Mouse (Mus musculus): ENCODE data around the gene Myrip.

Myrip gene

DNA sequence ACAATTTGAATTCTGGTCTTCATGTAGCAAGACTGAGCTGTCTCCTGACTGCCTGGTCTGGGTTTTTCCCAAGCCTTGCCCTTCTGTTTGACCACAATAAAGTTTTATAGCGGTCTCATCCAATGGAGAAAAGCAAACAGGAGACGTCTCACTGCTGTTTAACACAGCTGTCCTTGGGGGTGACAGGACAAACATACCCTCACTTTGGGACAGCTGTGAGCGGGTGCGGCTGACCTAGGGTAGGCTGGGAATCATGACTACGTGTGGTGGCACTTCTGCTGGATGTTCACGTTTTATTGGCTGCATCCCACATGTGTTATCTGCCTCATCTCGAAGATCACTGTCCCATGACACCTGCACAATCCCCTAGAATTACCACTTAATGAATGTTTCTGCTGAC, 49.7 kb downstream of the Myrip start:
- no peak for DNase-seq (ENCODE audit: low read depth, low spot score)
- no peaks in the 10 kb centered on the region for H3K27me3 ChIP-seq (ENCODE audit: control insufficient read depth, insufficient read depth, low read length, poor library complexity, severe bottlenecking)
- no peaks in the 10 kb centered on the region for H3K36me3 ChIP-seq (ENCODE audit: control insufficient read depth, insufficient read depth, low read length, poor library complexity, severe bottlenecking)

DNA sequence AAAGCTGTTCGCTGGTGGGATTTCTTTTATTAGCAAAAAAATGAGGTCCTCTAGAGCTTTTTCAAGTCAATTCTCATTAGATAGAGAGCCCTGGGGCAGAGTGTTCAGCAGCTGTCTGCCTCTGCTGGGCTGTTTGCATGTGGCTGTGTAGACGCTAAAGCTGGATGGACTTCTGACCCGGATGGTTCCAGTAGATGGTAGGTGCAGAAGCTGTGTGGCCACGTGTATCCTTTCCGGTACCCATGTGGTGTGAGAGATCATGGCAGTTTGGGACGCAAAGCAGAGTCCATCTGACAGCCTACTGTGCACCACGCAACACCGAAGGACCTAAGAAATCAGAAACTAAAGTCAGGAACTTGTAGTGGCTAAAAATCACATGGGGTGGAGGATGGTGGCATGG, 50.2 kb downstream of the Myrip start:
- Histone ChIP-seq H3K27me3 (ENCODE audit: control insufficient read depth, insufficient read depth, low read length, poor library complexity, severe bottlenecking) (no peaks in the 10 kb centered on the region), H3K36me3 (ENCODE audit: control insufficient read depth, insufficient read depth, low read length, poor library complexity, severe bottlenecking) (no peaks in the 10 kb centered on the region)
- no peak for DNase-seq (ENCODE audit: low read depth, low spot score)

- H3K27me3 ChIP-seq (ENCODE audit: control insufficient read depth, insufficient read depth, low read length, poor library complexity, severe bottlenecking), result no peaks in the 10 kb centered on the region
- H3K36me3 ChIP-seq (ENCODE audit: control insufficient read depth, insufficient read depth, low read length, poor library complexity, severe bottlenecking), result no peaks in the 10 kb centered on the region
- no peak for DNase-seq (ENCODE audit: low read depth, low spot score)
Observed at GRCm38 (mm10) chr9:120353036-120353435, 51.7 kb downstream of the Myrip start.

GRCm38 (mm10) chr9:120353967-120354366, 52.7 kb downstream of the Myrip start:
- Histone ChIP-seq H3K27me3 (ENCODE audit: control insufficient read depth, insufficient read depth, low read length, poor library complexity, severe bottlenecking) (no peaks in the 10 kb centered on the region), H3K36me3 (ENCODE audit: control insufficient read depth, insufficient read depth, low read length, poor library complexity, severe bottlenecking) (no peaks in the 10 kb centered on the region)
- DNase-seq (ENCODE audit: low read depth, low spot score), result peak; percentile 3

GRCm38 (mm10) chr9:120354550-120355345, 53.4 kb downstream of the Myrip start:
- no peak for DNase-seq (ENCODE audit: low read depth, low spot score)
- H3K36me3 ChIP-seq (ENCODE audit: control insufficient read depth, insufficient read depth, low read length, poor library complexity, severe bottlenecking), result no peaks in the 10 kb centered on the region
- no peaks in the 10 kb centered on the region for H3K27me3 ChIP-seq (ENCODE audit: control insufficient read depth, insufficient read depth, low read length, poor library complexity, severe bottlenecking)

- no peak for DNase-seq (ENCODE audit: low read depth, low spot score)
- H3K36me3 ChIP-seq (ENCODE audit: control insufficient read depth, insufficient read depth, low read length, poor library complexity, severe bottlenecking), result no peaks in the 10 kb centered on the region
- H3K27me3 ChIP-seq (ENCODE audit: control insufficient read depth, insufficient read depth, low read length, poor library complexity, severe bottlenecking), result no peaks in the 10 kb centered on the region
Observed at GRCm38 (mm10) chr9:120356490-120356889, 55.2 kb downstream of the Myrip start.

GRCm38 (mm10) chr9:120358060-120358459, 56.7 kb downstream of the Myrip start:
- no peaks in the 10 kb centered on the region for H3K27me3 ChIP-seq (ENCODE audit: control insufficient read depth, insufficient read depth, low read length, poor library complexity, severe bottlenecking)
- DNase-seq (ENCODE audit: low read depth, low spot score), result no peak
- H3K36me3 ChIP-seq (ENCODE audit: control insufficient read depth, insufficient read depth, low read length, poor library complexity, severe bottlenecking), result no peaks in the 10 kb centered on the region

DNA sequence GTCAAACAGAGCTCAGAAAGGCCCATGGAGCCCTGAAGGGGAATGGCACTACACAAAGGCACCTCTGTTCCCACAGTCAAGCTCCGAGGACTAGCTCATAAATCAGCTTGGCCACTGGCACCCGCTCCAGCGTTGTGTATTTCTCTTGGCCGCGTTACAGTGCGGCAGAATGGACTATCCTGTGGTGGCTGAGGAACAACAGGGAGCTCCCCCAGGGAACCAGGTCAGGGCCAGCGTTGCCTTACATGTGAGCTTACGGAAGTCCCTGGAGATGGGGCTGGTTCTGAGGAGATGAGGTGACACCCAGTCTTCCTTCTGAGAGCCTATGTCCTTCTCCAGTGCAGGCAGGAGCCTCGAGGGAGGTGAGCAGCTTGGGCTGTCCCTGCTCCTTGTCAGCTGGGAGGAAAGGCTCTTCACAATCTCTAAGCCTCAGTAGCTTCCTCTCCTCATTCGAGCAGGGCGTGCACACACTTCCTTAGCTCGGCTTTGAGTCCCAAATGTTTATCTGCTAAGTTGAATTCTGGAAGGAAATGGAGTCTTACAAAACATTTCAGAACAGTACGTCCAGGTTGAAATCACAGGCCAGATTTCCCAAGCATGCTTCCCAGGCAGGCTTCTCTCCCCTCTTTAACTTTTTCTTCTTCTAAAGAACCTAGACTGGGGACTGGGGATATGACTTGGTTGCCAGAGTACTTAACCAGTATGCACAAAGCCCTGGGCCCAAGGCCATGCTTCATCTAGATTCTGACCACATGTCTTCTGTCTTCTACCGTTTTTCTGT, 59.3 kb downstream of the Myrip start:
- DNase-seq (ENCODE audit: low read depth, low spot score), result no peak
- Histone ChIP-seq H3K27me3 (ENCODE audit: control insufficient read depth, insufficient read depth, low read length, poor library complexity, severe bottlenecking) (no peaks in the 10 kb centered on the region), H3K36me3 (ENCODE audit: control insufficient read depth, insufficient read depth, low read length, poor library complexity, severe bottlenecking) (no peaks in the 10 kb centered on the region)

DNA sequence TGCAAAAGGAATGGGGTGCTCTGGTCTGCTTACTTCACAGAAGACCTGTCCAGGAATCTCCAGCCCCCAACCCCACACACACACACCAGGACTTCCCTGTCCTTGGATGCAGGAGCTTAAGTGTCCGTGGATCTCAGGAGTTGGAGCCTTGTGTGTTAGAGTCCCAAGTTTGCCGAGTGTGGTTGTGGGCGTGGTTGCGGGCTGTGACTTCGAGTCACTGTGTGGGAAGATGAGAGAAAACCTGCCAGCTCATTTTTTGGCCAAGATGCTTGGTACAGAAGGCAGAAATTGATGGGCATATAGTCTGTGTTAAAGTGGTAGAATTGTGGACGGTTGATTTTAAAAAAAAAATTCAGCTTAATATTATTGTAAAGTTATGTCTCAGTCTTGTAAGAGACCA, 60.3 kb downstream of the Myrip start:
- no peaks in the 10 kb centered on the region for H3K27me3 ChIP-seq (ENCODE audit: control insufficient read depth, insufficient read depth, low read length, poor library complexity, severe bottlenecking)
- H3K36me3 ChIP-seq (ENCODE audit: control insufficient read depth, insufficient read depth, low read length, poor library complexity, severe bottlenecking), result no peaks in the 10 kb centered on the region
- DNase-seq (ENCODE audit: low read depth, low spot score), result no peak

DNA sequence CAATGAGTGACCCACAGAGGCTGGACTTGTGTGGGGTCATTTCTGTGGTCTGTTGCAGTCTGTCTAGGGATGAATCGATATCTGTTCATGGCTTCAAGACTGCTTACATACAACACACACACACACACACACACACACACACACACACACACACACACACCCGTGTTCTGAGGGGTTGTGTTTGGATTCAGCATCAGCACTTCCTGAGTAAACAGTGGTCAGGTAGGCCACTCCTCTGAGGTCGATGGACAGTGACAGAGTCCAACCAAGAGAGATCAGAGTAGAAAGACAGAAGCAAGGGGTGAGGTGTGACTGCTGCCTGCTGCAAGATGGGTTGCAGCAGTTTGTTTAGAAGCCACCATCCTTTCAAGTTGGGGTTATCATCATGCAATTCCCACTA, 61.4 kb downstream of the Myrip start:
- Histone ChIP-seq H3K27me3 (ENCODE audit: control insufficient read depth, insufficient read depth, low read length, poor library complexity, severe bottlenecking) (no peaks in the 10 kb centered on the region), H3K36me3 (ENCODE audit: control insufficient read depth, insufficient read depth, low read length, poor library complexity, severe bottlenecking) (no peaks in the 10 kb centered on the region)
- DNase-seq (ENCODE audit: low read depth, low spot score), result no peak

GRCm38 (mm10) chr9:120364653-120365283, 63.5 kb downstream of the Myrip start:
- no peak for DNase-seq (ENCODE audit: low read depth, low spot score)
- no peaks in the 10 kb centered on the region for H3K27me3 ChIP-seq (ENCODE audit: control insufficient read depth, insufficient read depth, low read length, poor library complexity, severe bottlenecking)
- H3K36me3 ChIP-seq (ENCODE audit: control insufficient read depth, insufficient read depth, low read length, poor library complexity, severe bottlenecking), result no peaks in the 10 kb centered on the region

GRCm38 (mm10) chr9:120367526-120367925, 66.2 kb downstream of the Myrip start:
- Histone ChIP-seq H3K27me3 (ENCODE audit: control insufficient read depth, insufficient read depth, low read length, poor library complexity, severe bottlenecking) (no peaks in the 10 kb centered on the region), H3K36me3 (ENCODE audit: control insufficient read depth, insufficient read depth, low read length, poor library complexity, severe bottlenecking) (no peaks in the 10 kb centered on the region)
- DNase-seq (ENCODE audit: low read depth, low spot score), result no peak

DNA sequence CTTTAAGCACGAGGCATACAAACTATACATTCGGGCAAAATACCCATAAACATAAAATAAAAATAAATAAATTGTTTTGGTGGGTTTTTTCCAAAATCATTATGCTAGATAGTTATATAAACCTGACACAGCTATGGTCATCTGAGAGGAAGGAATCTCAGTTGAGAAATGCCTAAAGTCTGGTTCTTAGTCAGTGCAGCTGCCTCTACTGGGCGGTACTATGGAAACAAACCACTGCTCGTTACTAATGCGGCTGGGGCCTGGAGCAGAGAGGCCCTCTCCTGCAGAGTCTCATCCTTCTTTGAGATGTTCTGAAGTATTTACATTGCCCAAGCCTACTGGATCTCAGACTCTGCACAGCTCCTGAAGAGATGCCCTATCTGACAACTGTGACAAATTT, 70.3 kb downstream of the Myrip start:
- Histone ChIP-seq H3K27me3 (ENCODE audit: control insufficient read depth, insufficient read depth, low read length, poor library complexity, severe bottlenecking) (no peaks in the 10 kb centered on the region), H3K36me3 (ENCODE audit: control insufficient read depth, insufficient read depth, low read length, poor library complexity, severe bottlenecking) (no peaks in the 10 kb centered on the region)
- DNase-seq (ENCODE audit: low read depth, low spot score), result no peak

DNA sequence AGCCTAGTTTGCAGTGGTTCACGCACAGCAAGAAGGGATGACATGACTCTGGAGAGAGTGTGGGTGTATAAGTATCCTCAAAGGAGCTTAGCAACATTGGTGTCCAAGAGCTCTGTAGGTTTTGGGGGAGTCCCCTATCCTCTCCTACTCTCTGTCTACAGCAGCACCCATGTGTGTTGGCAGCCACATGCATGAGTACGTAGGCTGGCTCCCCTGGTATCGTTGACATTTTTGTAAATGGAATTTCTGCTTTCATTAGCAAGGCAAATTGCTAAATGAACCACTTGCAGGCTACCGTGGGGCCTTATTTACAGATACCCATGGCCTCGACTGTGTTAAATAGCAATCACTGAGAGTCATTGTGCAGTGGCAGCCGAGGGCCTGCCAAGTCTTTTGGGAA, 71.0 kb downstream of the Myrip start:
- Histone ChIP-seq H3K27me3 (ENCODE audit: control insufficient read depth, insufficient read depth, low read length, poor library complexity, severe bottlenecking) (no peaks in the 10 kb centered on the region), H3K36me3 (ENCODE audit: control insufficient read depth, insufficient read depth, low read length, poor library complexity, severe bottlenecking) (no peaks in the 10 kb centered on the region)
- no peak for DNase-seq (ENCODE audit: low read depth, low spot score)

DNA sequence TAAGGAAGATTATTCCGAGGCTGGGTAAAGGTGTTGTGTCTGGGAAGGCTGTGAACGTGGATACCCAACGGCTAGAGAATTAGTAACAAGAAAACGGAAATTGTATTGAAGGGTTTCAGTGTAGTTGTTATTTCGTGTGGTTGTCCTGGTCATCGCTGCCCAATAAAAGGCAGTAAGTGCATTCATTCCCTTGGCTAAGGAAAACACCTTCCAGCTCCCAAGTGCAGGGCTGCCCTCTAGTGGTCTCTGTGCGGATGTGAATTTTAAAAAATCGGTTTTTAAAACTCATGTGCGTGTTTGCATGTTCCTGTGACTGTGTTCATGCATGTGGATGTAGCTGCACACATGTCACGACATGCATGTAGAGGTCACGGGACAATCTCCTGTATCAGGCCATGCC, 76.4 kb downstream of the Myrip start:
- DNase-seq (ENCODE audit: low read depth, low spot score), result peak; percentile 30
- no peaks in the 10 kb centered on the region for H3K36me3 ChIP-seq (ENCODE audit: control insufficient read depth, insufficient read depth, low read length, poor library complexity, severe bottlenecking)
- H3K27me3 ChIP-seq (ENCODE audit: control insufficient read depth, insufficient read depth, low read length, poor library complexity, severe bottlenecking), result no peaks in the 10 kb centered on the region
